Mouse (Mus musculus) megakaryocyte-erythroid progenitor cell, adult 5-6 weeks (primary cell): ENCODE measurements at regions not wholly inside any gene's neighbourhood (a gene's known extent, or its start where the extent isn't known, plus 50 kb on each side); places are given as distances from the start of the nearest gene placed in this dataset.
A peak's percentile ranks its signal among the peaks of the same experiment; 100 is the strongest.

ENCODE experiments used
- ATAC-seq: replicated peaks from 2 replicates; pipeline ENCODE4 v1.8.0; 2016; ENCODE audit warnings: mild to moderate bottlenecking, inconsistent platforms; ENCODE audit not compliant: severe bottlenecking, poor library complexity, low FRiP score, low TSS enrichment

GRCm38 (mm10) chr2:178542032-178542431 is 111.7 kb downstream of the Cdh26 start:
- peak; percentile 51; the same call in 1 of the 2 replicates for ATAC-seq

DNA sequence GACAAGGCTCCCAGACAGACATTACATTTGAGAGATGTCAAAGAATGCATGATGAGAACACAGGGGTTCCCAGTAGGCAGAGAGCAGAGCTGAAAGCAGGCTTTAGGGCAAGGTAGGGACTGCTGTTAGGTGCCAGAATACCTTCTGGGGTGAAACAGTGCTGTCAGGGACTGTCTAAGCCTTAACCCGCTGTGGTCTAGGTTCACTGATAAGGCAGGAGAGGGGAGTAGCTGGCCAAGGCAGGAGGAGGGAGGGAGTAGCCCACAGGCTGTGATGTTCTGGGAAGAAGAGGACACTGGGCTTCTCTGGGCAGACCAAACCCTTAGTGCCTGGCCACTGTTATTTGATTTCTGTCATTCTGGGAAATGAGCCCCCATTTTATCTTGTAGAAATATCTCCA is 114.1 kb downstream of the Cdh26 start:
- ATAC-seq, result peak; percentile 63; the same call in 1 of the 2 replicates

GRCm38 (mm10) chr2:178545601-178546352 is 115.4 kb downstream of the Cdh26 start:
- no peak for ATAC-seq

DNA sequence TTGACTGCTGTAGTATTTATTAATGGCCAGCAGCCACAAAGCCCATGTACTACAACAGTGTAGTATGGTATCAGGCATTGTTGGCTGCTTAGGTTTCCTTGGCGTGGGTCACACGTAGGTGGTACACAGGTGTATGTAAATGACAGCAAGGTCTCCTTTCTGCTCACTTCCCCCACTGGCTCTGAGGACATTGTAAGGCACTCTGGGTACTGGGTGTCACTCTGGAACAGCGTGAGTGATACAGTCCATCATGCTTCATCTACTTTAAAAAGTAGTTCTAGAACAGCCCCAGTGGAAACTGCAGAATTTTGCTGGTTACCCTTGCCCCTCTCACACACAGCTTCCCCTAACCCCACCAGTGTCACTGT is 116.0 kb downstream of the Cdh26 start:
- ATAC-seq, result no peak

DNA sequence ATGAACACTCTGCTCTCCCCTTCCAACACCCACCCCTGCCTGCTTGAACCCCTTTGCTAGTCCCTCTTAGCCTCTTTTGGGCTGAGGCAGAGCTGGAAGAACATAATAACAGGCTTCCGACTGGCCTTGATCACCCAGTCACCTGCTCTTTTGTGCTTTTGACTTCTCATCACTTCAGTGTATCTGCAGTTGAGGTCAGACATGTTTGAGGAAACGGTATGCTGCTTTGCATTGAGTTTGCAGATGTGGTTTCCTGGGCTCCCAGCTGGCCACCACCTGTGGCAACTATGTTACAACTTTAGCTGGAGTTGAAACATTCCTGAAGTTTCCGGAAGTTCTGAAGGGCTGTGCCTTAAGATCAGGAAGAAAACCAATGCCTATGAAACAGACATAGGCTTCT is 116.6 kb downstream of the Cdh26 start:
- ATAC-seq, result no peak

DNA sequence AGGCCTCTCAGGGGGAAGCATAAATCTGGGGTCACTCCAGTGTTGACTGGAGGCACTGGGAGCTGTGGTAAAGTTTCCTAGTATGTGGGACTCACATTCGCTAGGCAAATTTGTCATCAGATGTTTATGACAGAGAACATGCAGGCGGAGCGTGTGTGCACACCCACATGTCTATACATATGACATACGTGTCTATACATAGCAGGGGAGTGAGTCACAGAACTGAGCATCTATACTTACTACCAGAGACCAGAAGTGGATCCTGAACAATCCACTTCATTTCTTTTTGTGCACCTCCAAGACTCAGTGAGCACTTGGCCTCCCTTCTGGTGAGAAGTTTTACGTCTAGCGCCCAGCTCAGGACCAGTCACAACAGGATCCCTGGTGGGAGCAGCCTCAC is 118.6 kb downstream of the Cdh26 start:
- ATAC-seq, result no peak

GRCm38 (mm10) chr2:178553736-178554135 is 123.4 kb downstream of the Cdh26 start:
- no peak for ATAC-seq

DNA sequence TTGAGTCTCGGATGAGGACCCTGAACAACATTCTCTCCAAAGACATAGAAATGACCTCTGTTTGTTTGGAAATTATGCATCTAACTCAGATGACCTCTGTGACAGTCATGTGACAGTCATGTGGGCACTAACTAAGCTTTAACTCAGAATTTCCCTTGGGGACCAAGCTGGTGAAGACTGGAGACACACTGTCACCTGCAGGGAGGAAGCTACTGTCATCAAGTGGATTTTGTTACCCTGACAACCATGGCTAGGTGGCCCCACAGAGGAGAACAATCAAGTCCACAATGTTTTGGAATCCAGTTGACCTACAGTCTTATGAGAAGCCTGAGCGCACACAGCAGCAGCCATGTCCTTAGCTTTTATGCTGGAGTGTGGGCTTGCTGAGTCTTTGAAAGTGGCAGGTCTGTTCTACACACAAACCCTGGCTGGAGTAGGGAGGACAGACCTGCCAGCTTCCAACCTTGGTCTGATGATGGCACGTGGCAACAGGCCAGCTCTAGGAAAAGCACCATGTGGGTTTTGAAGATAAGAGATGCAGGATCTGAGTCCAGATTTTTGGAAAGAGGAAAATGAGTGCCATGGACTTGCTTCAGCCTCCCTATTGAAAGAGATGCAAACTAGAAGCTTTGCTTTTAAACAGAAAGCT is 125.5 kb downstream of the Cdh26 start:
- ATAC-seq, result no peak

DNA sequence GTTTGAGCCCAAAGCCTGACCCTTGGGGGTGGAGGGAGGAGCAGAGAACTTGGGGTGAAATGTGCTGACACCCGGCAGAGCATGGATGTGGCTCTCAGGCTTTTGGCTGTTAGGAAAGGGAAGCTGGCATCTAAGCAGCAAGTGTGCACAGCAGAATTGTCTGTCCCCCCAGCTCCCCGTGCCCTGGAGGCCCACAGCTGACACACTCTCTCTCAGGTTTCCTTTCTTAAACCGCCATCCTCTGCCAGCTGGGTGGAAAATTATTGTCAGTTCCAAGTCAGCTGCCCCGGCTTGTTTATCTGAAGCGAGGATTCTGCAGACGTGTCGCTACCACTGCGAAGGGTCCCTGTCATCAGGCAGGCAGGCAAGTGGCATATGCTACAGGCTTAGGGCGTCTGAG is 127.6 kb downstream of the Cdh26 start:
- no peak for ATAC-seq

DNA sequence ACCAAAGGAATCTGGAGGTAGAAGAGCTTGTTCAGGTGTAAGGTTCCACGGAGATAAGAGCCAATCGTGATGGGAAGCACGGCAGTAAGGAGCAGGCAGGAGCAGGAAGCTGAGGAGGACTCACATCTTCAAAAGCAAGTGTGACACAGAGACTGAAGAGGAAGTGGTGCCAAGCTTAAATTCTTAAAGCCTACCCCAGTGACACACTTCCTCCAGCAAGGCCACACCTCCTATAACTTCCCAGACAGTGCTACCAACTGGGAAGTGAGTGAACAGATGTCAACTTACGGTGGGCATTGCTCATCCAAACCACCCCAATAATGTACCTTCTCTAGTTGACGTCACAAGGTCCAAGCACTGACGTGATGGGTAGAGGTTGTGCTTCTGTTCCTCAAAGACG is 133.0 kb downstream of the Cdh26 start:
- no peak for ATAC-seq

- ATAC-seq, result peak; percentile 81
Measured at GRCm38 (mm10) chr2:178565368-178565818, 135.1 kb downstream of the Cdh26 start.

GRCm38 (mm10) chr2:178567493-178567892 is 137.2 kb downstream of the Cdh26 start:
- ATAC-seq, result no peak

- no peak for ATAC-seq
Measured at GRCm38 (mm10) chr2:178572301-178572700, 142.0 kb downstream of the Cdh26 start.

GRCm38 (mm10) chr2:178574859-178575258 is 144.5 kb downstream of the Cdh26 start:
- peak; percentile 82 for ATAC-seq

DNA sequence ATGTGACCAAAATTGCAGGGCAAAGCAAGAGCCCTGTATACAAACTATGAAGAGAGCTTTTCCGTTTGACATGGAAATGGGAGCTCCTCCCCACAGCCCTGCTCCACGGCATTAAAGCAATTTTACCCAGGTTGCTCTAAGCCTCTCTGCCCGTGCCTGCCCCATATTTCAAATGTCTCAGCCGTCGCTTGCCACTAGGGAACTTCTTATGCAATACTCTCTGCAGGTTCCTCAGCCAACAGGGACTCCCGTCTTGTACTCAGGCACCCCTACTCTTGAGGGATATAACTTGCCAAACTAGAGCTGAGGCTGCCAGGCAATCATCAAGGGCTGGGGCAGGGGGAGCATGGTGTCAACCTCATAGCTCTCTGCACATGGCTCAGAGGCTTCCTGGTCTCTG is 145.1 kb downstream of the Cdh26 start:
- ATAC-seq, result no peak

DNA sequence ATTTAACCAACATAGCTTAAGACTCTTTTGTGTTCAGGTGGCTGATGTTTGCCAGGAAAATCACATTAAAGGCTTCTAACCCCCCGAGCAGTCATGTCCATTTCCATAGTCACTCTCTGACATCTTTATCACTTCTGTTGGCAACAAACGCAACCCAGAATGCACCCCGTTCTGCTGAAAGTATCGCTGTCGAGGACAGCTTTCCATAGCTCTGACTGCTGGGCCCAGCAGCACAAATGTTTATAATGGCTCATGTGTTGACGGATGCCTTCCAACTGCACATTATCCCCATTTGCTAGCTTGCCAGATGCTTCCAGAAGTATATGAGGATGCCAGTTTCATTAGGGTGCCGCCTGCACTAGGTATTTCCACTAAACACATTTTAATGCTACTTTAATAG is 145.7 kb downstream of the Cdh26 start:
- no peak for ATAC-seq

GRCm38 (mm10) chr2:178579571-178579970 is 149.2 kb downstream of the Cdh26 start:
- ATAC-seq, result no peak

- ATAC-seq, result no peak
Measured at GRCm38 (mm10) chr2:178581306-178581705, 151.0 kb downstream of the Cdh26 start.

DNA sequence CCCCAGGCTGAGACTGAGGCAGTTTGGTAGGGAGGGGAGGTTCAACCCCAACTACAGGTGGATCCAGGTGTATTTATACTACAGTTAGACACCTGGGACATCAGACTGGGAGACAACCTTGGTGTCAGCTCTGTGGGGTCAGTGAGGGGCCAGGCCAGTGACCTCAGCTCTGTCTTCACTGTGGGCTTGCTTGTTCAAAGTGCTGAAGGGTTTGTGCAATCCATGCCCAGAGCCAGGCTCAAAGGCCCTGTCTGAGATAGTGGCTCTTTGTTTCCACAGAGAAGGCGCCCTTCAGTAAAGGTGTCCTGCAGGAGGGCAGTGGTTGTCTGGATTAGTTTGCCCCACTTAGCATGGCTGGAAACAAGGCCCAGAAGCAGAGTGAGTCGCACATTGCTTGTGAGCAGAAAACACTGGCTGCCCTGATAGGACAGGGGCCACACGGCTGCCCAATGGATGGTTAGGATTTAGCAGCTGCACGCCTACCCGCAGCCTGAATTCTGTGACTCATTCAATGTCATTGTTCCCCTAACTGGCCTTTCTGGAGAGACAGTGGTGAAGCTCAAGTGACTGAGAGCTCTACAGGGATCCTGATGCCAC is 154.7 kb downstream of the Cdh26 start:
- no peak for ATAC-seq

DNA sequence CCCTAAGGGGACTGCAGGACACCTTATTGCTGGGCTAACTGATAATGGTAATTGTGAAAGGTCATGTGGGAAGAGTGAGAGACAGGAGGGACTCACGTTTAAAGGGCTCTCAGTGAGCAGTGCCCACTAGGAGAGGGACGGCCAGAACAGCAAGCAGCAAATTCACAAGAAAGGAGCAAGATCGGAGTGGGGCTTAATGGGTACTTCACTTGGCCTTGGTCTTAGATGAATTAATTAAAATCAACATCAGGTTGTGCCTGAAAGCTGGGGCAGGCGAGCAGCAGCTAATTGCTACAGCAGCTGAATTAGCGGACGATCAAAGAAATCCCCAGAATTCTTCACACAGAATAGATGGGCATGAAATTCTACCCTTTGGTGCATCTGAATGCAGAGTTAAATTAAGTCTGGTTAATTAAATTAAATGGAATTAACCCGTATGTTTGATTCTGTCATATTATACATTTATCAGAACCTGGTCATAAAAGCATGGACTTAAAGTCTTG is 156.9 kb downstream of the Cdh26 start:
- ATAC-seq, result no peak

- ATAC-seq, result peak; percentile 63
Measured at GRCm38 (mm10) chr2:178593743-178594142, 163.4 kb downstream of the Cdh26 start.
